Mouse (Mus musculus): ENCODE results near the gene Olfr1066.
"Not testable (repeated sequence)": the region's sequence is repeated elsewhere in the genome, so short reads cannot be mapped to it uniquely, and the experiment has no call there.

Gene Olfr1066

GRCm38 (mm10) chr2:86456169-86456568 lies at the start of gene Olfr1066:
TSS of gene Olfr1066 (minus strand) at chr2:86456269.
- no peak for DNase-seq

GRCm38 (mm10) chr2:86487286-86487685 lies 31.2 kb upstream of the Olfr1066 start, which contains the start of gene Olfr228:
TSS of gene Olfr228 (minus strand) at chr2:86487386.
- no peak for DNase-seq

GRCm38 (mm10) chr2:86464442-86465109 lies 8.5 kb upstream of the Olfr1066 start:
- peak; percentile 14 for DNase-seq

- no peak for DNase-seq
Observed at GRCm38 (mm10) chr2:86460434-86460833, 4.4 kb upstream of the Olfr1066 start.

GRCm38 (mm10) chr2:86450491-86450890 lies 5.6 kb downstream of the Olfr1066 start, which contains the start of gene Olfr1065:
TSS of gene Olfr1065 (minus strand) at chr2:86450591.
- not testable (repeated sequence) for DNase-seq

- not testable (repeated sequence) for DNase-seq
Observed at GRCm38 (mm10) chr2:86442101-86442500, 14.0 kb downstream of the Olfr1066 start.

GRCm38 (mm10) chr2:86428511-86428910 lies 27.6 kb downstream of the Olfr1066 start:
- not testable (repeated sequence) for DNase-seq

GRCm38 (mm10) chr2:86426649-86427048 lies 29.4 kb downstream of the Olfr1066 start, which contains the start of gene Olfr1062:
TSS of gene Olfr1062 (minus strand) at chr2:86426749.
- DNase-seq: not testable (repeated sequence)

GRCm38 (mm10) chr2:86413950-86414349 lies 42.1 kb downstream of the Olfr1066 start, which contains the start of gene Olfr1061:
TSS of gene Olfr1061 (minus strand) at chr2:86414050.
- DNase-seq: no peak
